Mouse (Mus musculus): ENCODE data around the gene Gria2. TPM values are rescaled to one million over a fixed set of nuclear protein-coding genes. Genes with fewer than 3 reads are reported as not detected.

Gria2 gene
- 0.87 and 1.0 TPM in 2 replicates for polyA plus RNA-seq (2014; fragmentation: Nextera tagmentation; extraction: Ambion mirVana)

DNA sequence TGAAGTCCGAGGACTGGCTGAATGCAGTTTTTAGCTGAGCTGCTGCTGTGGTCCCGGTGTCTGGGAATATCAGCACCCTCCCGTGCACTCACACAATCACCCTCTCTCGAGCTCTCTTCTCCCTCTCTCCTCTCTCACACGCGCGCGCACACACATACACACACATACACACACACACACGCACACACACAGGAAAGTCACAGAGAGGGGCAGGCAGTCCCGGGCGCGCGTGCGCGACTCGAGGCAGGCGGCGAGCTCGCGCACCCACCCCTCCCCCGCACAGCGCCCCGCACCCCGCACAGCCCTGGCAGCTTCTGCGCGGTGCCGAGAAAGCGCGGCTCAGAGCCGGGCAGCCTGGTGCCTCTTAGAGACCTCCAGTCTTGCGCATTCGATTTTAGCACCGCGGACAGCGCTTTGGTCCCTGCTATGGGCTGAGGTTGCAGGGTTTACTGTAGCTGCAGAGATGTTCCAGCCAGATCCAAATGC, at the start of gene Gria2:
Gria2 (minus strand) TSS at position 240 of the 486 bp plus-strand sequence.
- H3K27ac ChIP-seq (ENCODE audit: low read depth, low read length): no peak within 1 kb of the TSS
- peak within 1 kb of the TSS; percentile 38 for H3K4me3 ChIP-seq (ENCODE audit: low read length)
- peak within 1 kb of the TSS; percentile 18; the same call in 1 of the 2 replicates for H3K9ac ChIP-seq (ENCODE audit: low read depth, low read length)
- peak within 1 kb of the TSS; percentile 85 for H3K4me2 ChIP-seq (replicated peaks; ENCODE audit: low read depth, low read length)
- no peaks in the 10 kb centered on the region for H3K36me3 ChIP-seq (ENCODE audit: control insufficient read depth, insufficient read depth, low read length)
- no peaks in the 10 kb centered on the region for H3K9me3 ChIP-seq (ENCODE audit: control insufficient read depth, low read length)
- under 1% methylated on average over 35 of the region's 35 CpGs for WGBS
- peak; percentile 97 for ATAC-seq (ENCODE audit: low FRiP score, low TSS enrichment)
- peaks cover 14% of the 10 kb centered on the region; the same call in 1 of the 2 replicates for H3K4me1 ChIP-seq (ENCODE audit: control insufficient read depth, insufficient read depth, low read length)
- H3K27me3 ChIP-seq (ENCODE audit: control insufficient read depth, insufficient read depth, low read length): peaks cover 21% of the 10 kb centered on the region

GRCm38 (mm10) chr3:80850947-80851346, 48.3 kb upstream of the Gria2 start:
- H3K9me3 ChIP-seq (ENCODE audit: control insufficient read depth, low read length): no peaks in the 10 kb centered on the region
- H3K36me3 ChIP-seq (ENCODE audit: control insufficient read depth, insufficient read depth, low read length): no peaks in the 10 kb centered on the region
- H3K9ac ChIP-seq (ENCODE audit: low read depth, low read length): no peak overlapping the region
- no peaks in the 10 kb centered on the region for H3K27me3 ChIP-seq (ENCODE audit: control insufficient read depth, insufficient read depth, low read length)
- H3K4me1 ChIP-seq (ENCODE audit: control insufficient read depth, insufficient read depth, low read length): no peaks in the 10 kb centered on the region
- H3K4me2 ChIP-seq (replicated peaks; ENCODE audit: low read depth, low read length): no peak overlapping the region
- WGBS: 87% methylated on average over 10 of the region's 10 CpGs
- no peak overlapping the region for H3K4me3 ChIP-seq (ENCODE audit: low read length)
- H3K27ac ChIP-seq (ENCODE audit: low read depth, low read length): no peak overlapping the region
- ATAC-seq (ENCODE audit: low FRiP score, low TSS enrichment): no peak

DNA sequence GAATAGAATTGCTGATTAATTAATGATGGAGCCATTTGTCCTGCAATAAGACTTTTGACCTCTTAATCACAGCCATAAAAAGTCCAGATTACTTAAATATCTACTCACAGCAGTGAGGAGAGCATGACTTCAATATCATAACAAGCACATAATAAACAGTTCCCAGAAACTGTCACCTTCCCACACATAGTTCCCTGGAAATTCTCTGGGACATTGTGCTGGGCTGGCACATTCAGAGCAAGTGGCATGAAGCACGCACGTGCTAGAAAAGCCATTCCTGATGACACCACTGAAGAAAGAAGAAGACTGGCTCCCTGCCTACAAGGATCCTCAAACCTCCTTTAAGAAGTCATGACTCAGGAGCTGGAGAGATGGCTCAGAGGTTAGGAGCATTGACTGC, 43.0 kb upstream of the Gria2 start:
- ATAC-seq (ENCODE audit: low FRiP score, low TSS enrichment): no peak
- no peaks in the 10 kb centered on the region for H3K36me3 ChIP-seq (ENCODE audit: control insufficient read depth, insufficient read depth, low read length)

GRCm38 (mm10) chr3:80839845-80840244, 37.2 kb upstream of the Gria2 start:
- WGBS: 73% methylated on average over 5 of the region's 5 CpGs
- no peak overlapping the region for H3K4me3 ChIP-seq (ENCODE audit: low read length)
- H3K4me2 ChIP-seq (replicated peaks; ENCODE audit: low read depth, low read length): no peak overlapping the region
- no peak for ATAC-seq (ENCODE audit: low FRiP score, low TSS enrichment)
- no peaks in the 10 kb centered on the region for H3K4me1 ChIP-seq (ENCODE audit: control insufficient read depth, insufficient read depth, low read length)
- H3K9me3 ChIP-seq (ENCODE audit: control insufficient read depth, low read length): no peaks in the 10 kb centered on the region
- H3K36me3 ChIP-seq (ENCODE audit: control insufficient read depth, insufficient read depth, low read length): no peaks in the 10 kb centered on the region
- no peak overlapping the region for H3K27ac ChIP-seq (ENCODE audit: low read depth, low read length)
- H3K9ac ChIP-seq (ENCODE audit: low read depth, low read length): no peak overlapping the region
- no peaks in the 10 kb centered on the region for H3K27me3 ChIP-seq (ENCODE audit: control insufficient read depth, insufficient read depth, low read length)

More for the DNA sequence above, 43.0 kb upstream of the Gria2 start:
- no peak overlapping the region for H3K9ac ChIP-seq (ENCODE audit: low read depth, low read length)
- H3K4me3 ChIP-seq (ENCODE audit: low read length): no peak overlapping the region
- no peaks in the 10 kb centered on the region for H3K27me3 ChIP-seq (ENCODE audit: control insufficient read depth, insufficient read depth, low read length)
- no peaks in the 10 kb centered on the region for H3K4me1 ChIP-seq (ENCODE audit: control insufficient read depth, insufficient read depth, low read length)
- WGBS: 55% methylated on average over 2 of the region's 2 CpGs
- H3K27ac ChIP-seq (ENCODE audit: low read depth, low read length): no peak overlapping the region
- H3K9me3 ChIP-seq (ENCODE audit: control insufficient read depth, low read length): no peaks in the 10 kb centered on the region
- no peak overlapping the region for H3K4me2 ChIP-seq (replicated peaks; ENCODE audit: low read depth, low read length)

DNA sequence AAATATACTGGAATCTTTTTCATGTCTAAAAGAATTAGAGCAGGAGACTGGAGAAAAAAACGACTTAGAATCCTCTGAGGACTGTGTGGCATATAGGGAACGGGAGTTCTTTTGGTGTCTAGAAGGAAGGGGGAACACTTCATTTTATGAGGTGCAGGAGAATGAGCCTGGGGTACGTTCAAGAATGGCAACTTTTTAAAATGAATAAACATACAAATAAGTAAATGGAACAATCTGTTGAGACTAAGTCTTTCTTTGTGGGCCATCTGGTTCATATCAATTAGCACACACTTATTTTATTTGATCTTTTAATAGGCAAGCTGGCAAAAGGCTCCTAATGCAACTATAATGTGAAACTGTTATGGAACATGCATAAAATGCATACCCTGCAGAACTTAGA, 34.9 kb upstream of the Gria2 start:
- Histone ChIP-seq H3K9me3 (ENCODE audit: control insufficient read depth, low read length) (no peaks in the 10 kb centered on the region), H3K4me3 (ENCODE audit: low read length) (no peak overlapping the region), H3K27ac (ENCODE audit: low read depth, low read length) (no peak overlapping the region), H3K36me3 (ENCODE audit: control insufficient read depth, insufficient read depth, low read length) (no peaks in the 10 kb centered on the region), H3K4me2 (replicated peaks; ENCODE audit: low read depth, low read length) (no peak overlapping the region), H3K27me3 (ENCODE audit: control insufficient read depth, insufficient read depth, low read length) (no peaks in the 10 kb centered on the region), H3K9ac (ENCODE audit: low read depth, low read length) (no peak overlapping the region), H3K4me1 (ENCODE audit: control insufficient read depth, insufficient read depth, low read length) (no peaks in the 10 kb centered on the region)
- ATAC-seq (ENCODE audit: low FRiP score, low TSS enrichment): no peak
- 46% methylated on average over 3 of the region's 3 CpGs for WGBS

- Histone ChIP-seq H3K4me2 (replicated peaks; ENCODE audit: low read depth, low read length) (no peak overlapping the region), H3K27ac (ENCODE audit: low read depth, low read length) (no peak overlapping the region), H3K4me1 (ENCODE audit: control insufficient read depth, insufficient read depth, low read length) (no peaks in the 10 kb centered on the region), H3K27me3 (ENCODE audit: control insufficient read depth, insufficient read depth, low read length) (no peaks in the 10 kb centered on the region), H3K9ac (ENCODE audit: low read depth, low read length) (no peak overlapping the region), H3K36me3 (ENCODE audit: control insufficient read depth, insufficient read depth, low read length) (no peaks in the 10 kb centered on the region), H3K4me3 (ENCODE audit: low read length) (no peak overlapping the region), H3K9me3 (ENCODE audit: control insufficient read depth, low read length) (no peaks in the 10 kb centered on the region)
- no peak for ATAC-seq (ENCODE audit: low FRiP score, low TSS enrichment)
- 97% methylated on average over 1 of the region's 1 CpGs for WGBS
Observed at GRCm38 (mm10) chr3:80823975-80824374, 21.3 kb upstream of the Gria2 start.

- Histone ChIP-seq H3K27me3 (ENCODE audit: control insufficient read depth, insufficient read depth, low read length) (no peaks in the 10 kb centered on the region), H3K36me3 (ENCODE audit: control insufficient read depth, insufficient read depth, low read length) (no peaks in the 10 kb centered on the region), H3K27ac (ENCODE audit: low read depth, low read length) (no peak overlapping the region), H3K4me2 (replicated peaks; ENCODE audit: low read depth, low read length) (no peak overlapping the region), H3K9me3 (ENCODE audit: control insufficient read depth, low read length) (no peaks in the 10 kb centered on the region), H3K4me1 (ENCODE audit: control insufficient read depth, insufficient read depth, low read length) (no peaks in the 10 kb centered on the region), H3K4me3 (ENCODE audit: low read length) (no peak overlapping the region), H3K9ac (ENCODE audit: low read depth, low read length) (no peak overlapping the region)
- no peak for ATAC-seq (ENCODE audit: low FRiP score, low TSS enrichment)
- WGBS: 89% methylated on average over 1 of the region's 1 CpGs
Observed at GRCm38 (mm10) chr3:80818619-80819018, 16.0 kb upstream of the Gria2 start.

- H3K36me3 ChIP-seq (ENCODE audit: control insufficient read depth, insufficient read depth, low read length): no peaks in the 10 kb centered on the region
- no peaks in the 10 kb centered on the region for H3K4me1 ChIP-seq (ENCODE audit: control insufficient read depth, insufficient read depth, low read length)
- no peak overlapping the region for H3K27ac ChIP-seq (ENCODE audit: low read depth, low read length)
- no peak overlapping the region for H3K4me3 ChIP-seq (ENCODE audit: low read length)
- ATAC-seq (ENCODE audit: low FRiP score, low TSS enrichment): peak; percentile 60; the same call in 1 of the 2 replicates
- H3K27me3 ChIP-seq (ENCODE audit: control insufficient read depth, insufficient read depth, low read length): no peaks in the 10 kb centered on the region
- no peak overlapping the region for H3K9ac ChIP-seq (ENCODE audit: low read depth, low read length)
- no peak overlapping the region for H3K4me2 ChIP-seq (replicated peaks; ENCODE audit: low read depth, low read length)
- H3K9me3 ChIP-seq (ENCODE audit: control insufficient read depth, low read length): no peaks in the 10 kb centered on the region
Observed at GRCm38 (mm10) chr3:80813734-80814133, 11.1 kb upstream of the Gria2 start.

- Histone ChIP-seq H3K27ac (ENCODE audit: low read depth, low read length) (no peak overlapping the region), H3K27me3 (ENCODE audit: control insufficient read depth, insufficient read depth, low read length) (no peaks in the 10 kb centered on the region), H3K9me3 (ENCODE audit: control insufficient read depth, low read length) (no peaks in the 10 kb centered on the region), H3K36me3 (ENCODE audit: control insufficient read depth, insufficient read depth, low read length) (no peaks in the 10 kb centered on the region), H3K4me2 (replicated peaks; ENCODE audit: low read depth, low read length) (no peak overlapping the region), H3K4me3 (ENCODE audit: low read length) (no peak overlapping the region), H3K9ac (ENCODE audit: low read depth, low read length) (no peak overlapping the region), H3K4me1 (ENCODE audit: control insufficient read depth, insufficient read depth, low read length) (no peaks in the 10 kb centered on the region)
- WGBS: 88% methylated on average over 3 of the region's 3 CpGs
- ATAC-seq (ENCODE audit: low FRiP score, low TSS enrichment): no peak
Observed at GRCm38 (mm10) chr3:80812237-80812636, 9.6 kb upstream of the Gria2 start.

Measured in kidney, embryonic 14.5 days (tissue).